Mouse (Mus musculus) ZHBTc4 (cell line): ENCODE data around the gene Syde1.
A peak's percentile ranks its signal among the peaks of the same experiment; 100 is the strongest.

Source experiments
- DNase-seq: peaks from one replicate; pipeline ENCODE4 v3.0.0-alpha.2; 2011; ENCODE audit warnings: low read depth, low spot score

The Syde1 gene

GRCm38 (mm10) chr10:78575690-78576089 is 16.1 kb downstream of the Syde1 start:
- no peak for DNase-seq

GRCm38 (mm10) chr10:78575105-78575632 is 16.6 kb downstream of the Syde1 start:
- no peak for DNase-seq

GRCm38 (mm10) chr10:78574250-78575104 is 17.3 kb downstream of the Syde1 start, which contains the start of gene Ilvbl:
Gene Ilvbl (plus strand): TSS chr10:78574346.
- DNase-seq: peak; percentile 98

DNA sequence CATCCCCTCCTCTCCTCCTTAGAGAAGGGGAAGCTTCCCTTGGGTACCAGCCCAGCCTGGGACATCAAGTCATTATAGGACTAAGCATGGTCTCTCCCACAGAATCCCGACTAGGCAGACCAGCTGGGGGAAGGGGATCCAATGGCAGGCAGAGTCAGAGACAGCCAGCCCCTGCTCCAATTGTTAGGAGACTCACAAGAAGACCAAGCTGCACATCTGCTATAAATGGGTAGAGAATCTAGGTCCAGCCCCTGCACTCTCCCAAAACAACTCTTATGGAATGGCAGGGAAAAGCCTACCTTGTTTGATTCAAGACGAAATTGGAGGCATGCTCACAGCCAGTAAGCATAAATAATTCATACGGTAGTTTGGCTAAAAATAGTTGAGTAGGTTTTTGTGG is 18.5 kb downstream of the Syde1 start:
- DNase-seq: no peak

DNA sequence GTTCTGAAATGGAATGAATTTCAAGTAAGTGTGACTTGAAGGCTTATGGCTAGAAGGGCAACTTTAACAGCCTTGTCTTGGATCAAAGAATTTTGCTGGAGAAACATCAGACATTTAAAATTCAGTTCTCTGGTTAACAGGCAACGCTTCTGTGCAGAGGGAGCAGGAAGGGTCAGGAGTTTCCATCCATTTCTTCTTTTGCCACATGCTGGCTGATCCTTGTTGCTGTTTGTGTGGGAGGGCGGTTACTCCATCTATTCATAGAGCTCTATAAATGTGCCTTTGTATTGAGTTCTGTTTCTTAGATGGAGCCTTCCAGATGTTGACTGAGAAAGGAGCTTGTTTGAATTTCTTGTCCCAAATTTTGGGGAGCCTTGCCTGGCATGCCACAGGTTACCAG is 20.9 kb downstream of the Syde1 start:
- DNase-seq: no peak

DNA sequence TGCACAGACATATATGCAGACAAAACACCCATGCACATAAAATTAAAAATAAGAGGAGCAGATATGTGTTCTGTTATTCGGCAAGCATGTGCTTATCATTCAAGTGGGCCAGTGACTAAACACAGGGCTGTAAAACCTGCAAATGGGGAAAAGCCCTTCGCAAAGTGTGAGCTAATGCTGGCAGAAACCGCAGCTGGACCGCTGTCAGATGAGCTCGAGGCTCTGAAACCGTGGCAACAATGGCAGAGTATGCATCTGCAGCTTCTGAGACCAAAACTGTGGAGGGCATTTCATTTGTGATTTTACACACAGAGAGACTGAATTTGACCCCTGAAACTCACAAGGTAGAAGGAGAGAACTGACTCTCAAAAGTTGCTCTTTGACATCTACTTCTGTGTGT is 21.3 kb downstream of the Syde1 start:
- no peak for DNase-seq

GRCm38 (mm10) chr10:78569686-78570085 is 22.1 kb downstream of the Syde1 start:
- DNase-seq: no peak

GRCm38 (mm10) chr10:78569191-78569590 is 22.6 kb downstream of the Syde1 start:
- DNase-seq: no peak

GRCm38 (mm10) chr10:78565070-78565469 is 26.7 kb downstream of the Syde1 start:
- no peak for DNase-seq

DNA sequence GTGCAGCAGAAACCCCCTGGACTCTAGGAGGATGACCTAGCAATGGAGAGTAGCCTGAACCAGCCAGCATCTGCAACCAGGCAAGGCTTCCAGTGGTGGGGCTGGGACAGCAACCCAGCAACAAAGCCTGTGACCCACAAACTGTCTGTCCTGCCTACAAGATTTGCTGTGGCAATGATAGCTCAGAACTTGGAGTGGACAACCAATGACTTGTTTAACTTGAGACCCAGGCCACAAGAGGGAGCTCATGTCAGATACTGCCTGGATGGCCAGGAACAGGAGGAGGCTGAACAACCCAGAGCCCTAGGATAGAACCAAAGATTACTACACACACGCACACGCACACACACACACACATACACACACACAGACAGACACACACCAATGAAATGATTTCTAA is 50.8 kb downstream of the Syde1 start:
- peak; percentile 51 for DNase-seq
